Mouse (Mus musculus): ENCODE data around the gene Fbxo42. TPM values are rescaled to one million over a fixed set of nuclear protein-coding genes. Genes with fewer than 3 reads are reported as not detected.

The Fbxo42 gene
- polyA plus RNA-seq (2015; fragmentation: Nextera tagmentation; extraction: Ambion mirVana) = 25.5 TPM in 2 replicates

DNA sequence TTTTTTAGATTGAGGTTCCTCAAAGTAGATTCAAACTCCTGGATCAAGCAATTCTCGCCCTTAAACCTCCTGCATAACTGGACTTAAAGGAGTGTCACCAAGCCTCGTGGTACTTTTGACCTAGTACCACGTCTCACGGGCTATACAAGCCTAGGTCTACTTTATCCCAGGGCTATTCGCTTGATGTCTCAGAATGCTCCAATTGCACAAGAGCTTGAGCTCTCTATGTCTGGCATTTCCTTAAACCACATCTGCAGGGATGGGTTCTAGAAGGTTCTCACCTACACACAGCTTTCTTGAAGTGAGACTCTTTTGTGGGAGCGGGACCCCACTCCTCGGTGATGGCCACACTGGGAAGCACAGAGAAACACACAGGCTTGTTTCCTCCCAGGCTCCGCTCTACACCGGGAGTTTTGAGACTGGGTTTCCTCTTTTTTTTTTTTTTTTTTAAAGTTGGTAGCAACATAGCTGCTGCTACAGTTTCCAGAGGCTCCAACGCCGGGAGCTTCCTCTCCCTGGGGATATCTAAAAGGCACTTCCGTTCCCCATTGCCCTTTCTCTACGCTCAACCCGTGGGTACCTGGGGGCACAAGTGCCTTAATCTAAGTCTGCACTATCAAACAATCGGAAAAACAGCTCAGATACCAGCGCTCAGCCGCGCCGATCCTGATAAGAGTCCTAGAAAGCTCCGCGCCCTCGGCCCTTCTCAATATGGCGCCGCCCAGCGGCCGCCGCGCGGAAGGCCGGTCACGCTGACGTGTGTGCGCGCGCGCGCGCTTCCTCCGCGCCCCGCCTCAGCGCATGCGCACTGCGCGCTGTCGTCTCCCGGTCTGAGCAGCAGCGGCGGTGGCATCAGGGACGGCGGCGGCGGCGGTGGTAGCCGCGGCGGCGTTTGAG is at the start of gene Fbxo42:
Gene Fbxo42 (plus strand): TSS at position 802 of the 897 bp plus-strand sequence.
- Histone ChIP-seq H3K9me3 (replicated peaks; ENCODE audit: control insufficient read depth, low read length, poor library complexity, severe bottlenecking) (no peaks in the 10 kb centered on the region), H3K4me3 (ENCODE audit: low read depth, low read length) (peak within 1 kb of the TSS; percentile 99), H3K27me3 (ENCODE audit: control insufficient read depth, insufficient read depth, low read depth, low read length) (no peaks in the 10 kb centered on the region), H3K36me3 (ENCODE audit: control insufficient read depth, insufficient read depth, low read length) (no peaks in the 10 kb centered on the region), H3K9ac (ENCODE audit: low read depth, low read length) (peak within 1 kb of the TSS; percentile 99), H3K27ac (ENCODE audit: low read length) (peak within 1 kb of the TSS; percentile 93), H3K4me1 (ENCODE audit: control insufficient read depth, insufficient read depth, low read length) (peaks cover 28% of the 10 kb centered on the region), H3K4me2 (ENCODE audit: low read length) (peak within 1 kb of the TSS; percentile 77)
- 8% methylated on average over 58 of the region's 58 CpGs for WGBS
- ATAC-seq = peak; percentile 87

DNA sequence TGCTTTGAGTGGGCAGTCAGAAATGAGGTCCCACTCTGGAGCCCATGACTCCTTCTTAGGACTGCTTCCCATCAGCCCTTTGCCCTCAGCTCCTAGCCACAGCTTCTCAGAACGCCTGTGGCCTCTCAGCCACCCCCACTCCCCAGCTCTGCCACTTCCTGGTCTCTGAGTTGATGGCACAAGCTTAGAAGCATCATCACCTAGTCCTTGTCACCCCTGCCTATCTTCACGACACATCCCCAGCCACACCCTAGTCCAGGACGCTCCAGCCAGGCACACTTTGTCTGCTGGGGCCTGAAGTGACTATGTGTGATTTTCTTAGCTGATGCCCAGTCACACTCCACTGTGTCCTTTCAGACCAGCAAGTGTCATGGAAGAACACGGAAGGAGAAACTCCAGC is 48.8 kb upstream of the Fbxo42 start:
- no peak overlapping the region for H3K4me2 ChIP-seq (ENCODE audit: low read length)
- H3K4me3 ChIP-seq (ENCODE audit: low read depth, low read length) = no peak overlapping the region
- no peaks in the 10 kb centered on the region for H3K27me3 ChIP-seq (ENCODE audit: control insufficient read depth, insufficient read depth, low read depth, low read length)
- 83% methylated on average over 4 of the region's 4 CpGs for WGBS
- no peak overlapping the region for H3K9ac ChIP-seq (ENCODE audit: low read depth, low read length)
- H3K36me3 ChIP-seq (ENCODE audit: control insufficient read depth, insufficient read depth, low read length) = no peaks in the 10 kb centered on the region
- ATAC-seq = no peak
- no peaks in the 10 kb centered on the region for H3K4me1 ChIP-seq (ENCODE audit: control insufficient read depth, insufficient read depth, low read length)
- H3K27ac ChIP-seq (ENCODE audit: low read length) = no peak overlapping the region
- H3K9me3 ChIP-seq (replicated peaks; ENCODE audit: control insufficient read depth, low read length, poor library complexity, severe bottlenecking) = no peaks in the 10 kb centered on the region

DNA sequence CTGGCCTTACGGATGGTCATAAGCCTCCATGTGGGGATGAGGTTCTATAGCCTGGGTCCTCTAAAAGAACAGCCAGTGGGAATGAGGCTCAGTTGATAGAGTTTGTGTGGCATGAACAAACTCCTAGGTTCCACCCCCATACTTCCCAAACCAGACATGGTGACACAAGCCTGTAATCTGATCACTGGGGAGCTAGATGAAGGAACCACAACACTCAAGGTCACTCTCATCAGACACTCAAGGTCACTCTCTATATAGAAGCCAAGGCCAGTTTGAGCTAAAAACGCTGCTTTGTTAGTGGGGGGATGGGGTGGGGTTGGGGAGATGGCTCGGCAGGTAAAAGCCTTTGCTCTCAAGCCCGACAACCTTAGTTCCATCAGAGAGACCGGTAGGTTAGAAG is 47.8 kb upstream of the Fbxo42 start:
- ATAC-seq = no peak
- no peak overlapping the region for H3K4me2 ChIP-seq (ENCODE audit: low read length)
- H3K4me1 ChIP-seq (ENCODE audit: control insufficient read depth, insufficient read depth, low read length) = no peaks in the 10 kb centered on the region
- H3K27me3 ChIP-seq (ENCODE audit: control insufficient read depth, insufficient read depth, low read depth, low read length) = no peaks in the 10 kb centered on the region
- no peaks in the 10 kb centered on the region for H3K36me3 ChIP-seq (ENCODE audit: control insufficient read depth, insufficient read depth, low read length)
- no peak overlapping the region for H3K4me3 ChIP-seq (ENCODE audit: low read depth, low read length)
- WGBS = 81% methylated on average over 5 of the region's 5 CpGs
- no peak overlapping the region for H3K9ac ChIP-seq (ENCODE audit: low read depth, low read length)
- no peaks in the 10 kb centered on the region for H3K9me3 ChIP-seq (replicated peaks; ENCODE audit: control insufficient read depth, low read length, poor library complexity, severe bottlenecking)
- H3K27ac ChIP-seq (ENCODE audit: low read length) = no peak overlapping the region

DNA sequence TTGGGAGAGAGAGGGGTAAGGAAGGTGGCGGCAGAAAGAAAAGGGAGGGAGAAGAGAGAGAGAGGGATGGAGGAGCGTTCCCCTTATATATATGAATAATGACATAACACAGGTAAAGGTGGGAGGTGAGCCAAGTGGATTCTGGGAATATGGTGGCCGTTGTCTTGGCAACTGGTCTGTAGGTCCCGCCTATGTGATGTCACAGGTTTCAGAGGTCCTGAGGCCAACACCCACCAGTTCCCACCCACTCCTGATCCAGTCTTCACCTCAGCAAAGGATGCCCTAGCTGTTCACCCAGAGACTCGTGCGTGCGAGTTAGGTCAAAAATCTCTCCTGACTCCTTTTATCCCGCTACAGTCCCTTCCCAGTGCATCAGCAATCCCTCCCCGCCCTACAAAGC is 46.4 kb upstream of the Fbxo42 start:
- Histone ChIP-seq H3K9me3 (replicated peaks; ENCODE audit: control insufficient read depth, low read length, poor library complexity, severe bottlenecking) (no peaks in the 10 kb centered on the region), H3K4me2 (ENCODE audit: low read length) (no peak overlapping the region), H3K4me1 (ENCODE audit: control insufficient read depth, insufficient read depth, low read length) (no peaks in the 10 kb centered on the region), H3K9ac (ENCODE audit: low read depth, low read length) (no peak overlapping the region), H3K27me3 (ENCODE audit: control insufficient read depth, insufficient read depth, low read depth, low read length) (no peaks in the 10 kb centered on the region), H3K36me3 (ENCODE audit: control insufficient read depth, insufficient read depth, low read length) (no peaks in the 10 kb centered on the region), H3K4me3 (ENCODE audit: low read depth, low read length) (no peak overlapping the region), H3K27ac (ENCODE audit: low read length) (no peak overlapping the region)
- 92% methylated on average over 9 of the region's 9 CpGs for WGBS
- ATAC-seq = no peak

GRCm38 (mm10) chr4:141101855-141102254 is 45.9 kb upstream of the Fbxo42 start:
- no peak overlapping the region for H3K9ac ChIP-seq (ENCODE audit: low read depth, low read length)
- no peaks in the 10 kb centered on the region for H3K4me1 ChIP-seq (ENCODE audit: control insufficient read depth, insufficient read depth, low read length)
- ATAC-seq = no peak
- H3K4me3 ChIP-seq (ENCODE audit: low read depth, low read length) = no peak overlapping the region
- no peaks in the 10 kb centered on the region for H3K27me3 ChIP-seq (ENCODE audit: control insufficient read depth, insufficient read depth, low read depth, low read length)
- H3K36me3 ChIP-seq (ENCODE audit: control insufficient read depth, insufficient read depth, low read length) = no peaks in the 10 kb centered on the region
- H3K4me2 ChIP-seq (ENCODE audit: low read length) = no peak overlapping the region
- no peak overlapping the region for H3K27ac ChIP-seq (ENCODE audit: low read length)
- WGBS = 74% methylated on average over 6 of the region's 6 CpGs
- no peaks in the 10 kb centered on the region for H3K9me3 ChIP-seq (replicated peaks; ENCODE audit: control insufficient read depth, low read length, poor library complexity, severe bottlenecking)

DNA sequence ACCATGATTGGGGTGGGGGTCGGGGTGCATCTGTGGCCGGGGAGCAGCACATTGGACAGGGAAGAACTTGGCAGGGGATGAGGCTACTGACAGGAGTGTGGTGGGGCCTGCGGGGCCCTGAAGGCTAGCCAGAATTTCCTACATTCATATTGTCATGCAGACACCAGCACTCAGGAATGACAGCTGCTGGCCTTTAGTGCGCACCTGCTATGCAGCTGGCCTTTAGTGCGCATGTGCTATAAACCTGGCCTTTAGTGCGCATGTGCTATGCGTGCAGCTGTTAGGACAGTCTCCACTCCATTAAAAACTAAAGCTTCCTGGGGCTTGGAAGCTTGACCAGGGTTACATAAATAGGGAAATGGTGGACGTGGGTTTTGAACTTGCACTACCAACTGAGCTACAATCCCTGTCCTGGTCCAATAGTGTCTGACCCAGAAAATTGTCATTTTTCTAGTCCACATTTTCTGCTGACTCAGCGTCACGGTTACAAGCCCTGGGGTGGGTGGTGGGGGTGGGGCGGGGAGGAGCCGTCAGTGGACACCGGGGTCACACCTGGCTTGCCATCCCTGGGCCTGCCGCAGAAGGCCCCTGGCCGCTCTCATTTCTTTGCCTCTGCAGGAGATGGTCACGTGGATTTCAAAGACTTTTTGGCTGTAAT is 41.1 kb upstream of the Fbxo42 start:
- Histone ChIP-seq H3K4me1 (ENCODE audit: control insufficient read depth, insufficient read depth, low read length) (no peaks in the 10 kb centered on the region), H3K36me3 (ENCODE audit: control insufficient read depth, insufficient read depth, low read length) (no peaks in the 10 kb centered on the region)
- WGBS = 75% methylated on average over 16 of the region's 16 CpGs

DNA sequence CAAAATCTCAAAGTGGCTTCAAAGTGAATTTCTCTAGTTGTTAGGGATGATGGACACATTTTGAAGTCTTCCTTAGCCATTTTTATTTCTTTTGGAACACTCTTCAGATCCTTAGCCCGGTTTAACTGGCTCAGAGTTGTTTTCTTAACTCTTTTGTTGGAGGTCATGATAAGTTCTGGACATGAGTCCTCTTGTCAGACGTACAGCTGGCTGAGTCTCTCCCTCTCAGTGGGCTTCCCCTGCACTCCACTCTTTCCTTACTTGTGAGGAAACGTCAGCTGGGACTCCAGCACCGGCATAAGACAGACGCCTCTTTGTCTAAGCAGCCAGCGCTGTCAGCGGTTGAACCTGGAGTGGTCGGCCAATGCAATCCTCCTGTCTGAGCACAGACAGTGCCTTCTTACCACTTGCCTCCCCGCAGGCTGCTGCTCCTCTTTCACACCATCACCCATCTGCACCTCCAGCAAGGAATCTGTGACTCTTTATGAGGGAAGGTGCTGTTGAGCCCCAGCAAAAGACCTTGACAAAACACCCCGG is 39.4 kb upstream of the Fbxo42 start:
- no peak overlapping the region for H3K4me2 ChIP-seq (ENCODE audit: low read length)
- H3K4me1 ChIP-seq (ENCODE audit: control insufficient read depth, insufficient read depth, low read length) = no peaks in the 10 kb centered on the region
- no peak overlapping the region for H3K4me3 ChIP-seq (ENCODE audit: low read depth, low read length)
- no peak overlapping the region for H3K9ac ChIP-seq (ENCODE audit: low read depth, low read length)
- peaks cover 8% of the 10 kb centered on the region for H3K36me3 ChIP-seq (ENCODE audit: control insufficient read depth, insufficient read depth, low read length)
- H3K27me3 ChIP-seq (ENCODE audit: control insufficient read depth, insufficient read depth, low read depth, low read length) = no peaks in the 10 kb centered on the region
- H3K9me3 ChIP-seq (replicated peaks; ENCODE audit: control insufficient read depth, low read length, poor library complexity, severe bottlenecking) = 0 out of 2 replicates have a peak, but pooled peaks cover 2% of the 10 kb centered on the region
- 53% methylated on average over 10 of the region's 10 CpGs for WGBS
- H3K27ac ChIP-seq (ENCODE audit: low read length) = no peak overlapping the region
- ATAC-seq = no peak

More for the DNA sequence above, 41.1 kb upstream of the Fbxo42 start:
- H3K4me3 ChIP-seq (ENCODE audit: low read depth, low read length) = no peak overlapping the region
- H3K9ac ChIP-seq (ENCODE audit: low read depth, low read length) = no peak overlapping the region
- H3K27me3 ChIP-seq (ENCODE audit: control insufficient read depth, insufficient read depth, low read depth, low read length) = no peaks in the 10 kb centered on the region
- ATAC-seq = no peak
- no peak overlapping the region for H3K4me2 ChIP-seq (ENCODE audit: low read length)
- H3K9me3 ChIP-seq (replicated peaks; ENCODE audit: control insufficient read depth, low read length, poor library complexity, severe bottlenecking) = 0 out of 2 replicates have a peak, but pooled peaks cover 2% of the 10 kb centered on the region
- no peak overlapping the region for H3K27ac ChIP-seq (ENCODE audit: low read length)

- Histone ChIP-seq H3K27me3 (ENCODE audit: control insufficient read depth, insufficient read depth, low read depth, low read length) (no peaks in the 10 kb centered on the region), H3K4me3 (ENCODE audit: low read depth, low read length) (no peak overlapping the region), H3K36me3 (ENCODE audit: control insufficient read depth, insufficient read depth, low read length) (peaks cover 19% of the 10 kb centered on the region), H3K4me2 (ENCODE audit: low read length) (no peak overlapping the region), H3K4me1 (ENCODE audit: control insufficient read depth, insufficient read depth, low read length) (no peaks in the 10 kb centered on the region), H3K27ac (ENCODE audit: low read length) (peak overlapping the region; percentile 50), H3K9me3 (replicated peaks; ENCODE audit: control insufficient read depth, low read length, poor library complexity, severe bottlenecking) (0 out of 2 replicates have a peak, but pooled peaks cover 2% of the 10 kb centered on the region), H3K9ac (ENCODE audit: low read depth, low read length) (no peak overlapping the region)
- 72% methylated on average over 7 of the region's 7 CpGs for WGBS
- peak; percentile 3; the same call in 1 of the 2 replicates for ATAC-seq
These were observed 33.9 kb upstream of the Fbxo42 start for GRCm38 (mm10) chr4:141113831-141114230.
